Mouse (Mus musculus) heart, adult 18-20 months (tissue): Measurements from ENCODE around the gene Cacng7. TPM values are rescaled to one million over a fixed set of nuclear protein-coding genes. Genes with fewer than 3 reads are reported as not detected.

Experiments used
- DNase-seq, 2 experiments: peaks; one replicate each; pipeline ENCODE4 v3.0.0; 2021 to 2022; ENCODE audit warnings: mixed read lengths in 1 of 2
- total RNA-seq, 2 experiments: library from RNA; stranded (reverse); gene quantifications; 2 replicates each; pipeline ENCODE4 v1.2.3; 2021

Cacng7 gene
- total RNA-seq, 2 experiments from 2014 or later = 3.7 to 4.6 TPM

DNA sequence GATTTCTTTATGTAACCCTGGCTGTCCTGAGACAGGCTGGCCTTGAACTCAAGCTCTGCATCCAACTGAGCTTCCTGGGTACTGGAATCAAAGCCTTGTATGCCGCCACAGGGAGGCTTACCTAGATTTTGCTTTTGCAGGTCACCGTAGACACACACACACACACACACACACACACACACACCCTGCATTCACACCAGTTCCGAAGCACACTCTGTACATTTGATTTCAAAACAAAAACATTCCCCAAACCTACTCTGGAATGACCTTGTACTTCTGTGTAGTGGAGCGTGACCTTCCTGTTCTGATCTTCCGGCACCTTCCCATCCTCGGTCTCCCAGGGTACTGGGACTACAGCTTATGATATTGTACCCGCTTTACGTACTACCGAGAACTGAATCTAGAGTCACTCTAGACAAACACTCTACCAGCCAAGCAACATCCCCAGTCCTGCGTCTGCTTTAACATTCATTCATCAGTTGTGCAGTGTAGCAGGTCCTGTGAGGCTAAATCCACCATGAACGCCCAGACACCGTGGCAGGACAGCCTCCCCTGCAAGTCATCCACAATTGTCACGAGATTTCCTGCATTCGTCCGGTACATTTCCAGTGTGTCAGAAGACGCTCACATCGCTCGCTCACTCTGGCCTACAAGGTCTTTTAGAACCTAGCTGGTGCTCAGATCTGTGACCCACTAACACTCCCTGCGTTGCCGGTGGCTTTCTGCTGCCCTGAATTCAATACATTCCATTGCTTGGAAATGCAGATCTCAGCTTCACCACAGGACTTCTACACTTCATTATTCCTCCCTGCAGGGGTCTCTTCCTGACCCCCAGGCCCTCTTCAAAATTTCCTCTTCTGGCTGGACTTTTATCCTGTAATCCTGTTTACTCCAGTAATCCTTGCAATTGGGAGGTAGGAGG lies 14.9 kb downstream of the Cacng7 start:
- no peak for DNase-seq

DNA sequence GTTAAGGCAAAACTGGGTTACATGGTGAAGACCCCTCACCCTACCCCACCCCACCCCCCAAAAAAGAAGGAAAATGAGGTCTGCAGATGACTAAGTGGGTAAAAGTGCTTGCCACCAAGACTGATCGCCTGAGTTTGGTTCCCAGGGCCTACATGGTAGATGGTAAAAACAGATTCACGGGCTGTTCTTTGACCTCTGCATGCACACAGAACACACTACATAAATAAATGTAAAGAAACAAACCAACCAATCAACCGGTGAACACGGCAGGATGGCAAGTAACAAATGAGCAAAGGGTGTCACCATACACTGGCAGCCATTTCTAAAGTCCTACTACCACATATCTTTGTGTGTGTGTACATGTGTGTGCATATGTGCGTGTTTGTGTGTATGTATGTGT lies 15.6 kb downstream of the Cacng7 start:
- no peak for DNase-seq

DNA sequence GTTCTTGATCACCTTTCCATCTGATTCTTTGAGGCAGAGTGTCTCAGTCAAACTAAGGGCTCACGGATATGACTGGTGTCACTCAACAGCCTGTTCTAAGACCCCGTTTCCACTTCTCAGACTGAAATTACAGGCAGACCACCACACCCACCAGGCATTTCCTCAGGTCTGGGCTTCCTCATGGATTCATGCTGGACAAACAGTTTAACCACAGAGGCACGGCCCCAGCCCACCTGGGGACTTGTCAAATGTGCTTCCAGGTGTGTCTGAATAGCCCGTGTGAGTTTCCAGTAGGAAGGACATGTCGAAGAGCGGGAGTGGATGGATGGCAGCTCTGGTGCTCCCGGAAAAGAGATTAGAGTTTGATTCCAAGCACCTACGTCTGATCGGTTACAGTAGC lies 17.0 kb downstream of the Cacng7 start:
- DNase-seq = no peak

DNA sequence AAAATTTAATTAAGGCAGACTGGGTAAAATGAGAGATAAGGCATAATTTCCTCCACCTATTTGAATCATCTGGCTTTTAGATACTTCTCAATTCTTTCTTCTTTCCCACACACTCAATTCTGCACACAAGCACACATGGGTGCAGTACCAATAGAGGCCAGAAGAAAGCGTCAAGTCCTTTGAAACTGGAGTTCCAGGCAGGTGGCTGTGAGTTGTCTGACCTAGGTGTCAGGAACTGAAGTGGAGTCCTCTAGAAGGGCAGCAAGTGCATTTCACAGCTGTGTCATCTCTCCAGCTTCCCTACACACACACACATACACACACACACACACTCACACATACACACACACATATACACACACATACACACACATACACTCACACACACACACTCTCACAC lies 18.8 kb downstream of the Cacng7 start:
- no peak for DNase-seq

DNA sequence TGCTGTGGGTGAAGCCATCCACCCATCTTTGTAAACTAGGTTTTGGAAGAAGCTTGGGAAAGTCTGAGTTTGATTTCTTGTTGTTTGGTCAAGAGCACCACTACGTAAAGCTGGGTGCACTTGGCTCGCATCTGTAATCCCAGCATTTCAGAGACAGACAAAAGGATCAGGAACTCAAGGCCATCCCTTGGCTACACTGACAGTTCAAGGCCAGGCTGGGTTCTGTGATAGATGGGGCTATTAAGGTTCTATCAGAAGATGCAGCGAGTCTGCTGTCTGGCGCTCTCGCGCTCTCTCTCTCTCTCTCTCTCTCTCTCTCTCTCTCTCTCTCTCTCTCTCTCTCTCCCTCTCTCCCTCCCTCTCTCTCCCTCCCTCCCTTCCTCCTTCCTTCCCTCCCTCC lies 22.1 kb downstream of the Cacng7 start:
- no peak for DNase-seq

DNA sequence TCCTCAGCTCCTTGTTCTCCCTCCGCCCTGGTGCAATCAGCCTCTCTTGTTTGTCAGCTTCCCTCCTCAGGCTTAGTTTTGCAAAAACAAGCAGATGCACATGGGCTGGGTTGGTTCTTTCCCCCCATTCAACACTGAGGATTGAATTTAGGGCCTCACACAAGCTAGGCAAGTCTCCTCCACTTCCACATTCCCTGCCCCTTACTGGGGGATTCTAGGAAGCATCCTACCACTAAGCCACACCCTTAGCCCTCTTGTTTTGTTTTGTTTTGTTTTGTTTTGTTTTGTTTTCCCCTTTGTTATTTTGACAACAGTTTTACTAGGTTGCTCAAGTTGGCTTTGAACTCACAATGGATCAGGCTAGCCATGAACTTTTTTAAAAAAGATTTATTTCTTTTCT lies 27.9 kb downstream of the Cacng7 start:
- no peak for DNase-seq

DNA sequence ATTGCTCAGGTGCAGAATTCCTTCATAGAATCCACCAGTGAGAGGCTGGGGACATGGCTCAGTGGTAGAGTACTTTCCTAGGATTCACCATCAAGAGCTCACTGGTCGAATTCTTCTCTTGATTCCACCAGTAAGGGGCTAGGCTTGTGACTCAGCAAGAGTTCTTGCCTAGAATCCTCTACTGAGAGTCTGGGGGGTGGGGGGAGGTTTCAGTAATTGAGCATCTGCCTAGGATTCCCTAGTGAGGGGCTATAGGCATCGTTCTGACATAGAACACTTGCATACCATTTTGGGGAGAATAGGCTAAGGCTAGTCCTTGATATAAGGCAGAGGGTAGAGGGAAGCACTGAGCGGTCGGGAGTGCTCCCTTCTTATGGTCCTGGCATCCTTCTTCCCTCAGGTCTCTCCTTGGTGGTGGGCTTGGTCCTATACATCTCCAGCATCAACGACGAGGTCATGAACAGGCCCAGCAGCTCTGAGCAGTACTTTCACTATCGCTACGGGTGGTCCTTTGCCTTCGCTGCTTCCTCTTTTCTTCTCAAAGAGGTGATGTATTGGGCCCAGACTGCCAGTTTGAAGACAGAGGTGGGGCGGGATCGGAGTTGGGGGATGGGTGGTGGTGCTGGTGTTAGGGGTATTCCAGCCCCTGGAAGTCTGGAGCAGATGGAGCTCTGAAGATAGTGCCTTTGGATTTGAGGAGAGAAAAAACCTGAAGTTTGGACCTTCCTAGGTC lies 33.0 kb downstream of the Cacng7 start:
- no peak for DNase-seq

DNA sequence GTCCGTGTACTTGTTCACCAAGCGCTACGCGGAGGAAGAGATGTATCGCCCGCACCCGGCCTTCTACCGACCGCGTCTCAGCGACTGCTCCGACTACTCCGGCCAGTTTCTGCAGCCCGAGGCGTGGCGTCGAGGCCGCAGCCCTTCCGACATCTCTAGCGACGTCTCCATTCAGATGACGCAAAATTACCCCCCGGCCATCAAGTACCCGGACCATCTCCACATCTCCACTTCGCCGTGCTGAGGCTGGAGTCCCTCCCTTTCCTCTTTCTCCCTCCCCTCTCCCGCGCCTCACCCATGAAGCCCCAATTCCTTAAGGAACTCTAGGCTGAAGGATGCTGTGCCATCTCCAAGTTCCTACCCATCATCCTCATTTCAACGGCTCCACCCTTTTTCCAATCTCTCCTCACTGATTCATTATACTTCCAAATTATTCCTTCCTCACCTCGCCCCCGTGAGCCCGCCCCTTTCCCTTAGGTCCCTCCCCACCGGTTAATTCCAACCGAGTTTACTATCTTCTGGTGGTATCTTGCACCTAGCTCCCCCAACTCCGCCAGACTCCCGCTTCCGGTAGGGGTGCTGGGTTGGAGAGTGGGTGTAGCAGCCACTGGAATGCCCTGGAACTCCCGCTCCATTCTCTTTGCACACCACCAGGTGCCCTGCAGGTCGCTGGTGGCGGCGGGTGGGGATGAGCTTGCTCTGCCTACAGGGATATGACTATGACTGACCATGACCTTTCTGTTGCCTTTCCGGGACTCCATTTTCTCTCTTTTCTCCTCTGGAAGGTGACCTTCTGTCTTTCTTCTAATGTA lies 34.2 kb downstream of the Cacng7 start:
- no peak for DNase-seq

DNA sequence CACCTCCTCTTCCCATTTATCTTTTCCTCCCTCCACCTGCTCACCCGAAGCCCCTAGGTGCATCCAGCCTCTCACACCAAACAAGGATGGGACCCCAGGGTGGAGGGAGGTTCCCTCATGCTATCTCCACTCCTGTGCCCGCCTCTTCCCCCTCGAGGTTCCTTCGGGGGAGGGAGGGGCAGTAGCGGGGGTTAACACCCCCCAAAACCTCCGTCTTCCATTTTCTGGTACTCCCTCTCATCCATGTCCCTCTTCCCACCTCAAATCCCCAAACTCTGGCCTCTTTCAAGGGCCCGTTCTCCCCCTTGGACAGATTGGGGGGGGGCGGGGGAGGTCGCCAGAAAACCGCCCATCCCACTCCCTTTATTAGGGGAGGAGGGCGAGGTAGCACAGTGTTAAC lies 34.8 kb downstream of the Cacng7 start:
- DNase-seq = no peak

DNA sequence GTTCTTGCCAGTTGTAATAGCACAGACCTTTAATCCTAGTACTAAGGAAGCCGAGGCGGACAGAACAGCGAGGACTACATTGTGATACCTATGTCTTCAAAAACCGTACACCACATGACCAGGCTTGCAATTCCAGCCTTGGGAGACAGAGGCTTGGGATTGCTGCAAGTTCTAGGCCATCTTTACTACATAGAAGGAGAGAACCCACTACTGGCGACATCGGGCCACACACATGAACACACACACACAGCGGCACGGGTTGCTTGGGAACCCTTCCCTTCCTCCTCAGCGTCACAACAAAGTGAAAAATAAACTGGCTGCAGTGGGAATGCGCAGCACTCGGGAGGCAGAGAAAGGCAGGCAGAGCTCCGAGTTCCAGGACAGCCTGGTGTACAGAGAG lies 35.6 kb downstream of the Cacng7 start:
- no peak for DNase-seq

DNA sequence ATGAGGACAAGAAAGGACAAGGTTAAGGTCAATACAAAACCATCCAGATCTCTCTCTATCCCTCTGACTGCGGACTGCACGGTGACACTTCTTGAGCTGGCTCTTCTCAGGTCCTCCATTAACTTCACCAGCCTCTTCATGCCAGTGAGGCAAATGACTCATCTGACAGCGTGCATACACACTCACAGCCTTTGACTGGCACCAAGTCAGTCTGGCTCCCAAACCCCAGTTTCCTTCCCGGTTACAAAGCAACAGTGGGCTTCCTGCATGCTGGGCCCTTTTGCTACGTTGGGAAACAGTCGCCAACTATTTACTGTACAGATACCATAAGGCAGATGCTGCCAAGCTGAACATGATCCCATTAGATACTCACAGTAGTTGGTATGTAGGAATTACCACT lies 36.4 kb downstream of the Cacng7 start:
- DNase-seq = no peak

DNA sequence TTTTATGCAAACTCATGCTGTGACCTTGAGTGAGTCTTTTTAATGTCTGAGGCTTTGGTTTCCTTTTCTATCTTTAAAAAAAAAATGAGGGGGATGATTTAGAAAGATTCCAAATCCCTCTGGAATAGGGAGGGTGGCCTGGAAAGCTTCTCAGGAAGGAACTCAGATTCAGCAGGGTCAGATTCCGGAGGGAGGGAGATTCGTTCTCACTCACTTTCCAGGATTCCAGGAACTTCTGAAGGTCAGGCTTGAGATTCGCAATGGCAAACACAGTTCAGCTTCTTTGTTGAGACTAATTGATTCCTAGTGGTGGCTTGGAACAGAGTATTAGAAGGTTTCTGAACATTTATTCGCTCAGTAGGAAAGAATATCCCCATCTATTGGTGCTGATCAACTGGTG lies 37.7 kb downstream of the Cacng7 start:
- DNase-seq = no peak

DNA sequence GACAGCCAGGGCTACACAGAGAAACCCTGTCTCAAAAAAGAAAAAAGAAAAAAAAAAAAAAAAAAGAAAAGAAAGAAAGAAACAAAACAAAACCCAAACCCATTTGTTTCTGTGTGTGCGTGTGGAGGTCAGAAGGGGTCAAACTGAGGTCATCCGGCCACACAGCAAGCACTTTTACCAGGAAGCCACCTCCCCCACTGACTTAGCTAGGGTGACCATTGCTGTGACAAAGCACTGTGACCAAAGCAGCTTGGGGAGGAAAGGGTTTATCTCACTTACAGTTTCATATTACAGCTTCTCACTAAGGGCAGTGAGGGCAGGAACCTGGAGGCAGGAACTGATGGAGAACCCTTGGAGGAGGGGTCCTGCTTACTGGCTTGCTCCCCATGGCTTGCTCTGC lies 39.6 kb downstream of the Cacng7 start:
- no peak for DNase-seq

DNA sequence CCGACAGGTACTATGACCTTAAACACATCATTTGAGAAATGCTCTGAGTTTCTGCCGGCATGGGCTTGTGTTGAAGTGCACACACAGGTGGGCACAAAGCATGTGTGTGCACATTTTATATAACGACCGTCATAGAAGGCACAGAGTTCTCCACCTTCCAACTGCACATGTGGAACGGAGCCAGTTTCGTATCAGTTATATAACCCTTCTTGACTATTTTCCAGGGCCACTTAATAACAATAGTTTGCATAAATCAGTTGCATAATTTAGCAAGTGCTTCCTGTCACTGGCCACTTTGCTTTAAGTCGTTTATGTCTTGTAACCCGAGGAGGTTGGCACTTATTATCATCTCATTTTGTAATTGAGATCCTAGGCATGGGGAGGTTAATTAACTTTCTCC lies 41.0 kb downstream of the Cacng7 start:
- DNase-seq = no peak

DNA sequence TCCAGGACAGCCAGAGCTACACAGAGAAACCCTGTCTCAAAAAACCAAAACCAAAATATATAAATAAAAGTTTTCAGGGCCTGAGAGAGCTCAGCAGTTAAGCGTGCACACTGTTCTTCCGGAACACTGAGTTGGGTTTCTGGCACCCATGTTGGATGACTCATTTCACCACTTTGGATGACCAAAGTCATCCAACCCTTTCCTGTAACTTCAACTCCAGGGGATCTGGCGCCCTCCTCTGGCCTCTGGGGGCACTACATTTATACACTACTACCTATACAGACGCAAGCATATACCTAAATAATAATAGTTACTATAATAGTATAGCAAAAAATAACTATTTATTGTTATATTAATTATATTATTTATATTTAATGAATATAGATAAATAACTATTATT lies 44.1 kb downstream of the Cacng7 start:
- peak; percentile 61 to 80 for DNase-seq

DNA sequence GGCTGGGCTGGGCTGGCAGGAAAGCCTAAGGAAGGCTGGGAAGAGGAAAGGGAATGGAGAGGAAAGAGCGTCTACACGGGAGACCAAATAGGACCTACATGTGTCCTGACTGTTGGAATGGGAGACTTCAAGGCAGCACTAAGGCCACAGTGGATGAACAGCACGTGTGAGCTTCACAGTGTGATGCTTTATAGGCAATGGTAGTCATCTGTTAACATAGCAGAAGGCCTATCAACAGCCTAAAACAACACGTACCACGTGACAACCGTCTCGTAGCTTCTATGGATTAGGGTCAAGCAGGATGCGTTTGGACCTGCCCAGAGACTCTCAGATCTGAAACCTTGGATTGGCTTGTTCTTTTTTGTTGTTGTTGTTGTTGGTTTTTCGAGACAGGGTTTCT lies 49.4 kb downstream of the Cacng7 start:
- no peak for DNase-seq

DNA sequence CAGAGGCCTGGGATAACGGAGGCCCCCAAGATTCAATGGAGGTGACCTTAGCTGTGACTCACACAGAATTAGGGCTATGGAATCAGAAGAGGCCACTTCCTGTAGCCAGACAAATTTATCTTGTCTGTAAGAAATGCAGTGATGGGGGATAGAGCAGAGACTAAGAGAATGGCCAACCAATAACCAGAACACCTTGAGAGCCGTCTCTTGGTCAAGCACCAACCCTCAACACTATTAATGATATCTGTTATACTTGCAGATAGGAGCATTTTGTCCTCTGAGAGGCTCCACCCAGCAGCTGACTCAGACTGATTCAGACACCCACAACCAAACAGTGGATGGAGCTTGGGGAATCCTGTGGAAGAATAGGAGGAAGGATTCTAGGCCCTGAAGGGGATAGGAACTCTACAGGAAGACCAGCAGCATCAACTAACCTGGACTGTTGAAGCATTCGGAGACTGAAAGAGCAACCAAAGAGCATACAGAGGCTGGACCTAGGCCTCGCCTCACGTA lies 52.1 kb downstream of the Cacng7 start:
- DNase-seq = no peak

DNA sequence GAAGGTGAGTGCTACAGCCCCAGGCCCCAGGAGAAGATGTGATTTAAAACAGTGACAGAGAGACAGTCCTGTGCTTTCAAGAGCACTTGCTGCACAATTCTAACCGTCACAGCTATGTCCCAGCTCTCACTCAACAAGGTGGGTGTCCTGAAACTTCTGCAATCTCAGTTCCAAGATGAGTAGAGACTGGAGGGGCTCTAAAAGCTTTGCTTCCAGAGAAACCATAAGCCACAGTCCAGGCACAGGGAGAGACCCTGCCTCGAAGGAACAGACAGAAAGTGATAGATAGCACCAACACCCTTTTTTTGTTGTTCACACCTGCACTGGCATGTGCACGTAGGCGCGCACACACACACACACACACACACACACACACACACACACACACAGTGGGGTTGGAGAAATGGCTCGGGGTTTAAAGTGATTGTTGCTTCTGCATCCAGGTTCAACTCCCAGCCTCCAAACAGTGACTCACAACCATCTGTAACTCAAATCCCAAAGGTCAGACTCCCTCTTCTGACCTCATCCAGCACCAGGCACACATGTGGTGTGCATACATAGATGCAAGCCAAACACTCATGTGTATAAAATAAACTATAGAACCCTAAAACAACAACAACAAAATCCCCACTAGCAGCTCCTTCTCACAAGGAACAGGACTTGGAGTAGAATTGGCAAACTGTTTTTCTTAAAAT lies 53.4 kb downstream of the Cacng7 start:
- DNase-seq = no peak

DNA sequence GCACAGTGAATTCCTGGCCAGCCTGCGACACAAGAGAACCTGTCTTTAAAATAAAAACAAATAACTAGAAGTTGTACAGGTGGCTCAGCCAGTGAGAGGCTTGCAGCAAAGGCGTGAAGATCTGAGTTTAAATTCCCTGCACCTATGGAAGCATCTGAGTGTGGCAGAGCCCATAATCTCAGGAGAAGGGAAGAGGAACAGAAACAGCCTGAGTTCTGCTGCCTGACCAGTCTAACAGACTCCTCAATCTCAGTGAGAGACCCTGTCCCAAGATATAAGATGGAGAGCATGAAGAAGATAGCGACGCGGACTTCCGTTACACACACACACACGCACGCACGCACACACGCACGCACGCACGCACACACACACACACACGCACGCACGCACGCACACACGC lies 55.0 kb downstream of the Cacng7 start:
- no peak for DNase-seq

DNA sequence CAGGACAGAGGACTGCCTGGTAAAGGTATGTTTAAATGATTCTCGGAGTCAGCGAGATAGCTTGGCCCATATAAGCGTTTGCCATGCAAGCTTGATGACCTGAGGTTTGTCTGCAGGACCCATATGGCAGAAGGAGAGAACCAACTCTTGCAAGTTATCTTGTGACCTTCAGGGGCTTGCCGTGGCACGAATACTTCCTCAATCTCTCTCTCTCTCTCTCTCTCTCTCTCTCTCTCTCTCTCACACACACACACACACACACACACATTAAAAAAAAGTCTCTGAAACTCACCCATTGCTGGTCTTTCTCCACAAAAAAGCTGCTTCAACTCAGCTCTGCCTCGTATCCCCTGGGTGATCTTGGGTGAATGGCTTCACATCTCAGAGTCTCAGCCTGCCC lies 56.1 kb downstream of the Cacng7 start:
- DNase-seq = no peak

DNA sequence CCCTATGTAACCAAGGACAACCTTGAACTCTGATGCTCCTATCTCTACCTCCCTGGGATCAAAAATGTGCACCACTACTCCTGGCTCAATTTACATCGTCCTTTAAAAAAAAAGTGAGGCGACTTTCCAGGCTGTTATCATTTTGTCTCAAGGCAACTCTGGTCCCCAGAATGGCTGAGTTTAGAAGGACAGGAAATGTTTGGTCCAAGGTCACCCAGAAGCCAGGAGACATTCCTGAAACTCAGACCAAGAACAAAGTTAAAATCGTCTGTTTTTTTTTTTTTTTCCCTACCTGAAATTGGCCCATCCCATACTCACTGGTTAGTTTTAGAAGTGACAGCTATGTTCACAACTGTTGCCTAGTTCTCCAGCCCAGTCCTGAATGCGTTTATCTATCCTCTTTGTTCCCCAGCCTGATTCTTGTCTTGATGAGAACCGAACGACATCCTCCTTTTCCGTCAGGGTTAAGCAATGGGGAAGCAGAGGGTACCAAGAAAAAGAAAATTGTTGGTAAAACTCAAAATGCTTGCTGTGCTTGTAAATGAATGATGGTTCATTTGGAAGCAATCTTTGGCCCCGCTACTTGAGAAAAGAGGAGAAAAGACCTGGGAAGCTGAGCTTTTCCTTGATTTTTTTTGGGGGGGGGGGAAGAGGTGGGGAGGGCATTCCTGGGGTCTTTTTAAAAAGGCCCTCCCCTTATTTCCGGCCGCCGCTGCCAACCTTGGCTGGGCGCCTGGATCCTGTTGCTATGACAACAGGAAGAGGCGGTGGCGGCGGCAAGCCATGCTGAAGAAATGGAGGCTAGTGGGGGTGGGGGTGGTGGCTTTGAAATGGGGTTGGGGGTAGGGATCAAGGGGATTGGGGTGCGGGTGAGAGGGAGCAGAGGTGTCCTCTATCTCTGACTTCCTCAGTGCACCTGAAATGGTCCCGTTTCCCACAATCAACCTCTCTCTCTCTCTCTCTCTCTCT lies 57.0 kb downstream of the Cacng7 start:
- peak; percentile 29 to 49 for DNase-seq
